Mouse (Mus musculus): ENCODE measurements around the gene Gm13289. TPM values are rescaled to one million over a fixed set of nuclear protein-coding genes. Genes with fewer than 3 reads are reported as not detected.
"Not testable (repeated sequence)": the region's sequence is repeated elsewhere in the genome, so short reads cannot be mapped to it uniquely, and the experiment has no call there.

Gm13289 gene
- total and polyA plus RNA-seq, 3 experiments: not detected

DNA sequence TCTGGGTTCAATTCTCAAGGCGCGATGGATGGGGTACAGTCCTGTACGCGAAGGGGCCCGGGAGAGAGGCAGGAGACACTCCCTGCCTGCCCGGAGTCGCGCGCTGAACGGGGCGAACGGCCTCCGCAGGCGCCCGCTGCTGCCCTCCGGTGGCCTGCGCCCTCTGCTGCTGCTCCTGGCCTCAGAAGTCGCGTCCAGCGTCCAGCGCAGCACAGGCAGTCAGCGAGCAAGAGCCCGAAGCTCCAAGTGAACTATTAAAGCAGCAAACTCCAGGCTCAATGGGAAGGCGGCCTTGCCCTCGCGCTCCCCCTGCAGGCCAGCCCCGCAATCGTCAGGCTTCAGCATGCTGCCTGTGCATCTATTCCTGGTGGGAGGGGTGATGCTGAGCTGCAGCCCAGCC, 16.3 kb upstream of the Gm13289 start:
- H3K27ac ChIP-seq: peak overlapping the region; percentile 40; the same call in 1 of the 2 replicates

DNA sequence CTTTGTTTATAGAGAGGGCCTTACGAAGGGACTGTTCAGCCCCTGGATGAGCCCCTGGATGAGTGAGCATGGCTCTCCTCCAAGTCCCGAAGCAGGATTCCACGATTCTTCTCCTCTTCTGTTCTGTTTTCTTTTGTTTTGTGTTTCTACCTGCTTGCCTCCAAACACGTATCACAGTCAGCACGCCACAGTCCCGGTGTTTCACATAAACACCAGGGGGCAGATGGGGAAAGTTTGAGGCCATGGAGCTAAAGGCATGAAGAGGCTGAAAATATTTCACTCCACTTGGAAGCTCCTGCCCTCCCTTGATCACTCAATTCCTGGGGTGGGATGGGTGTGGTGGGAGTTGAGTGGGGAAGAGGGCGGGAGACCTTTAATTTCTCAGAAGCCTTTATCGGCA, 14.9 kb upstream of the Gm13289 start:
- intact Hi-C loops (cut with DNase I); H3K9ac ChIP-seq (ENCODE audit: low read depth, low read length); H3K4me3 ChIP-seq; H3K27me3 ChIP-seq (ENCODE audit: control insufficient read depth, insufficient read depth, low read length); H3K36me3 ChIP-seq (ENCODE audit: control insufficient read depth, insufficient read depth, low read length); H3K27ac ChIP-seq; H3K79me2 ChIP-seq (replicated peaks; ENCODE audit: control insufficient read depth, insufficient read depth, low read length); H3K4me1 ChIP-seq (ENCODE audit: control insufficient read depth, insufficient read depth, low read length): not testable (repeated sequence)
- TF ChIP-seq CTCF (IDR thresholded peaks at IDR 0.05): peak; percentile 31; the same call in 1 of the 2 replicates
- DNase-seq: peak; percentile 60 to 72
- WGBS: 67% methylated on average over 6 of the region's 8 CpGs

More for the DNA sequence above, 16.3 kb upstream of the Gm13289 start:
- peak; percentile 84 to 89 for DNase-seq
- intact Hi-C loops (cut with DNase I); H3K27me3 ChIP-seq (ENCODE audit: control insufficient read depth, insufficient read depth, low read length); H3K36me3 ChIP-seq (ENCODE audit: control insufficient read depth, insufficient read depth, low read length); H3K4me3 ChIP-seq; H3K4me1 ChIP-seq (ENCODE audit: control insufficient read depth, insufficient read depth, low read length); H3K79me2 ChIP-seq (replicated peaks; ENCODE audit: control insufficient read depth, insufficient read depth, low read length): not testable (repeated sequence)
- peak overlapping the region; percentile 43; the same call in 1 of the 2 replicates for H3K9ac ChIP-seq (ENCODE audit: low read depth, low read length)
- 1% methylated on average over 23 of the region's 28 CpGs for WGBS
- peak; percentile 80 for TF ChIP-seq POLR2A (IDR thresholded peaks at IDR 0.05; ENCODE audit: insufficient read depth, low read depth, low read length)
- TF ChIP-seq CTCF (IDR thresholded peaks at IDR 0.05): peak; percentile 69

DNA sequence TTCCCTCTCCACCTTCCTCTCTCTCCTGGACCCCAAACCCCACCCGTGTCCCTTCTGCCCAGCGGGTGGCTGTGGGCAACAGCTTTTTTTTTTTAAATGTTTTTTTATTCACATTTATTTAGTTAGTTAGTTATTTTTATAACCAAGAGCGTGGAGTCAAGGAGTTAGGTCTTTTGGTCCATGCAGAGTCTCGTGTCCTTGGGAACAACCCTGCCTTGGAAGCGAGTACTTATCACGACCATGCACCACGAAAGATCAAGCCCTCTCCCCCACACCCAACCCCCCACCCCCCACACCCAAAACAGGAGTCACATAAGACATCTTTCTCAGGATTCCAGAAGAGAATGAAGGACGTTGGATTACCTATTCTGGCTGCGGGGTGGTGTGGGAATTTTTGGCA, 14.4 kb upstream of the Gm13289 start:
- H3K27me3 ChIP-seq (ENCODE audit: control insufficient read depth, insufficient read depth, low read length); H3K79me2 ChIP-seq (replicated peaks; ENCODE audit: control insufficient read depth, insufficient read depth, low read length); H3K4me3 ChIP-seq; H3K4me1 ChIP-seq (ENCODE audit: control insufficient read depth, insufficient read depth, low read length); H3K36me3 ChIP-seq (ENCODE audit: control insufficient read depth, insufficient read depth, low read length); H3K9ac ChIP-seq (ENCODE audit: low read depth, low read length); H3K27ac ChIP-seq; intact Hi-C loops (cut with DNase I): not testable (repeated sequence)
- peak in 1 of 2 experiments; percentile 43 for DNase-seq
- 41% methylated on average over 9 of the region's 9 CpGs for WGBS

DNA sequence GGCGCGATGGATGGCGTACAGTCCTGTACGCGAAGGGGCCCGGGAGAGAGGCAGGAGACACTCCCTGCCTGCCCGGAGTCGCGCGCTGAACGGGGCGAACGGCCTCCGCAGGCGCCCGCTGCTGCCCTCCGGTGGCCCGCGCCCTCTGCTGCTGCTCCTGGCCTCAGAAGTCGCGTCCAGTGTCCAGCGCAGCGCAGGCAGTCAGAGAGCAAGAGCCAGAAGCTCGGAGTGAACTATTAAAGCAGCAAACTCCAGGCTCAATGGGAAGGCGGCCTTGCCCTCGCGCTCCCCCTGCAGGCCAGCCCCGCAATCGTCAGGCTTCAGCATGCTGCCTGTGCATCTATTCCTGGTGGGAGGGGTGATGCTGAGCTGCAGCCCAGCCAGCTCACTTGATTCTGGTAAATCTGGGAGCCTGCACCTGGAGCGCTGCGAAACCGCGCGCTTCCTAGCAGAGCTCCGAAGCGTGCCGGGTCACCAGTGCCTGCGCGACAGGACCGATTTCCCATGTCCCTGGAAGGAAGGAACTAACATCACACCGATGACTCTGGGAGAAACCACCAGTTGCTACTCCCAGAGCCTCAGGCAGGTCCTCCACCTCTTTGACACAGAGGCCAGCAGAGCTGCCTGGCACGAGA, 13.2 kb upstream of the Gm13289 start:
- H3K79me2 ChIP-seq (replicated peaks; ENCODE audit: control insufficient read depth, insufficient read depth, low read length); H3K27ac ChIP-seq; H3K27me3 ChIP-seq (ENCODE audit: control insufficient read depth, insufficient read depth, low read length); H3K36me3 ChIP-seq (ENCODE audit: control insufficient read depth, insufficient read depth, low read length); H3K4me1 ChIP-seq (ENCODE audit: control insufficient read depth, insufficient read depth, low read length); H3K4me3 ChIP-seq; H3K9ac ChIP-seq (ENCODE audit: low read depth, low read length); intact Hi-C loops (cut with DNase I): not testable (repeated sequence)
- WGBS: 4% methylated on average over 40 of the region's 42 CpGs
- TF ChIP-seq POLR2A (IDR thresholded peaks at IDR 0.05; ENCODE audit: insufficient read depth, low read depth, low read length) (peak; percentile 71; the same call in 1 of the 2 replicates), EP300 (IDR thresholded peaks at IDR 0.05; ENCODE audit: insufficient read depth, low read depth, low read length) (0 out of 2 replicates have a peak, but pooled peaks have one; percentile 30), CTCF (IDR thresholded peaks at IDR 0.05) (peak; percentile 71)
- DNase-seq: peak; percentile 72 to 81

DNA sequence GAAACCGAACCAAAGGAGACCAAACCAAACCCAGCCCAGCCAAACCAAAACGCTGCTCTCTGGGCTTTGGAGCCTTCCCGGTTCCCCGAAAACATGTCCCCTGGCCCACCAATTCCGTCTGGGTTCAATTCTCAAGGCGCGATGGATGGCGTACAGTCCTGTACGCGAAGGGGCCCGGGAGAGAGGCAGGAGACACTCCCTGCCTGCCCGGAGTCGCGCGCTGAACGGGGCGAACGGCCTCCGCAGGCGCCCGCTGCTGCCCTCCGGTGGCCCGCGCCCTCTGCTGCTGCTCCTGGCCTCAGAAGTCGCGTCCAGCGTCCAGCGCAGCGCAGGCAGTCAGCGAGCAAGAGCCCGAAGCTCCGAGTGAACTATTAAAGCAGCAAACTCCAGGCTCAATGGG, 3.2 kb upstream of the Gm13289 start, which contains the start of gene Gm13290:
Gene Gm13290 (plus strand): TSS at position 301 of the 400 bp plus-strand sequence.
- H3K27me3 ChIP-seq (ENCODE audit: control insufficient read depth, insufficient read depth, low read length); H3K4me1 ChIP-seq (ENCODE audit: control insufficient read depth, insufficient read depth, low read length); intact Hi-C loops (cut with DNase I); H3K79me2 ChIP-seq (replicated peaks; ENCODE audit: control insufficient read depth, insufficient read depth, low read length); H3K27ac ChIP-seq; H3K36me3 ChIP-seq (ENCODE audit: control insufficient read depth, insufficient read depth, low read length); DNase-seq; H3K9ac ChIP-seq (ENCODE audit: low read depth, low read length); H3K4me3 ChIP-seq: not testable (repeated sequence)
- WGBS: no CpG with 5 or more reads among the region's 32 CpGs

GRCm38 (mm10) chr4:88779550-88779949, 2.8 kb downstream of the Gm13289 start, which contains the start of gene Gm13272:
Gene Gm13272, plus strand, starts transcription at chr4:88779850.
- H3K4me3 ChIP-seq; H3K27ac ChIP-seq; H3K36me3 ChIP-seq (ENCODE audit: control insufficient read depth, insufficient read depth, low read length); intact Hi-C loops (cut with DNase I); DNase-seq; H3K27me3 ChIP-seq (ENCODE audit: control insufficient read depth, insufficient read depth, low read length); H3K9ac ChIP-seq (ENCODE audit: low read depth, low read length); H3K4me1 ChIP-seq (ENCODE audit: control insufficient read depth, insufficient read depth, low read length); H3K79me2 ChIP-seq (replicated peaks; ENCODE audit: control insufficient read depth, insufficient read depth, low read length): not testable (repeated sequence)
- no CpG with 5 or more reads among the region's 29 CpGs for WGBS

GRCm38 (mm10) chr4:88780320-88780719, 3.6 kb downstream of the Gm13289 start:
- H3K27ac ChIP-seq; H3K36me3 ChIP-seq (ENCODE audit: control insufficient read depth, insufficient read depth, low read length); H3K79me2 ChIP-seq (replicated peaks; ENCODE audit: control insufficient read depth, insufficient read depth, low read length); H3K4me1 ChIP-seq (ENCODE audit: control insufficient read depth, insufficient read depth, low read length); H3K9ac ChIP-seq (ENCODE audit: low read depth, low read length); H3K27me3 ChIP-seq (ENCODE audit: control insufficient read depth, insufficient read depth, low read length); H3K4me3 ChIP-seq; intact Hi-C loops (cut with DNase I): not testable (repeated sequence)
- DNase-seq: peak in 1 of 2 experiments; percentile 13
- 51% methylated on average over 16 of the region's 18 CpGs for WGBS

GRCm38 (mm10) chr4:88781831-88782230, 5.1 kb downstream of the Gm13289 start, which contains the start of gene Ifnz:
Gene Ifnz, plus strand, starts transcription at chr4:88782131.
- H3K27ac ChIP-seq; H3K27me3 ChIP-seq (ENCODE audit: control insufficient read depth, insufficient read depth, low read length); H3K79me2 ChIP-seq (replicated peaks; ENCODE audit: control insufficient read depth, insufficient read depth, low read length); DNase-seq; H3K36me3 ChIP-seq (ENCODE audit: control insufficient read depth, insufficient read depth, low read length); intact Hi-C loops (cut with DNase I); H3K4me3 ChIP-seq; H3K4me1 ChIP-seq (ENCODE audit: control insufficient read depth, insufficient read depth, low read length): not testable (repeated sequence)
- WGBS: 16% methylated on average over 4 of the region's 7 CpGs
- peak within 1 kb of the TSS; percentile 60 for H3K9ac ChIP-seq (ENCODE audit: low read depth, low read length)
